Mouse (Mus musculus): ENCODE data around the gene Tchh. TPM values are rescaled to one million over a fixed set of nuclear protein-coding genes. Genes with fewer than 3 reads are reported as not detected.
A peak's percentile ranks its signal among the peaks of the same experiment; 100 is the strongest.
"Not testable (repeated sequence)": the region's sequence is repeated elsewhere in the genome, so short reads cannot be mapped to it uniquely, and the experiment has no call there.

The Tchh gene
- 0.53 and 0.67 TPM in 2 replicates for polyA plus RNA-seq (2015; fragmentation: Nextera tagmentation; extraction: Ambion mirVana)

DNA sequence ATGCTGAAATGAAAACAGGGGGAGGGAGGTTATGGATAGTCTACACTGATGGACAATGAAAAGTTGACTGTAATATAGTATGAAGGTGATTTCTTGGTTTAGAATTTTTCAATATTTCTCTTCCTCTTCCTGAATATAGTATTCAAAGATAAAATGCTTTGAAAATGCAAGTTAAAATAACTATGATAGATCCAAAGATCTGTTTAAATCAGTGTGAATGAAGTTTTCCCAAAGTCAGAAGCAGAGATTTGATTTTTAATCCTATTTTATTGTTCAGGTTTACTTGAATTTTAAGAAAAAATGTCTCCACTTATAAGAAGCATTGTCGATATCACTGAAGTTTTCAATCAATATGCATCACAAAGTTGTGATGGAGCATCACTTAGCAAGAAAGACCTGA lies at the start of gene Tchh:
TSS of gene Tchh (plus strand) at position 301 of the 400 bp plus-strand sequence.
- Histone ChIP-seq H3K36me3 (no peaks in the 10 kb centered on the region), H3K9ac (no peak within 1 kb of the TSS), H3K4me2 (peak within 1 kb of the TSS; percentile 93; the same call in 1 of the 2 replicates), H3K4me3 (peak within 1 kb of the TSS; percentile 76), H3K9me3 (replicated peaks) (no peaks in the 10 kb centered on the region), H3K27me3 (peaks cover 52% of the 10 kb centered on the region), H3K27ac (no peak within 1 kb of the TSS), H3K4me1 (replicated peaks) (peaks cover 25% of the 10 kb centered on the region)
- 81% methylated on average over 1 of the region's 1 CpGs for WGBS
- no peak for ATAC-seq (replicated peaks; ENCODE audit: insufficient number of reproducible peaks, insufficient read depth, low FRiP score, low read depth)

DNA sequence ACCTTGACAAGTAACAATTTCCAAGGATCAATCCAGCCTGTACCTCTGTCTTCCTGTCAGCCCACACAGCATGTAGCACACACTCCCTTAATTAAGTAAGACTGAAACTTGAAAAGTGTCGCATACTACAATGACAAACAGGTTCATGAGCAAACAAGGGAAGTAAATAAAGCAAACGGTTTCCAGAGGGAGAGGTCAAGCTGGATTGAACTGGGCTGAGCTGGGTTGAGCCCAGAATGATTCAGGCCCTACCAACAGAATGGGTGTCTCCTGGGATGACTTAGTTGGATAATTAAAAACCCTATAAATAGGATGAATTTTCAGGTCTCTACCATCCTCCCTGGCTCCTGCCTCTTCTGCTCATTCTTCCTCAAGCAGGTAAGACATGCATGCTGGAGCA lies 48.8 kb upstream of the Tchh start, which contains the start of gene Rptn:
TSS of gene Rptn (plus strand) at position 334 of the 400 bp plus-strand sequence.
- no peaks in the 10 kb centered on the region for H3K4me1 ChIP-seq (replicated peaks)
- 69% methylated on average over 2 of the region's 2 CpGs for WGBS
- no peaks in the 10 kb centered on the region for H3K27me3 ChIP-seq
- no peak within 1 kb of the TSS for H3K4me2 ChIP-seq
- H3K27ac ChIP-seq = no peak within 1 kb of the TSS
- no peaks in the 10 kb centered on the region for H3K36me3 ChIP-seq
- no peaks in the 10 kb centered on the region for H3K9me3 ChIP-seq (replicated peaks)
- H3K4me3 ChIP-seq = no peak within 1 kb of the TSS
- ATAC-seq (replicated peaks; ENCODE audit: insufficient number of reproducible peaks, insufficient read depth, low FRiP score, low read depth) = no peak
- H3K9ac ChIP-seq = no peak within 1 kb of the TSS

DNA sequence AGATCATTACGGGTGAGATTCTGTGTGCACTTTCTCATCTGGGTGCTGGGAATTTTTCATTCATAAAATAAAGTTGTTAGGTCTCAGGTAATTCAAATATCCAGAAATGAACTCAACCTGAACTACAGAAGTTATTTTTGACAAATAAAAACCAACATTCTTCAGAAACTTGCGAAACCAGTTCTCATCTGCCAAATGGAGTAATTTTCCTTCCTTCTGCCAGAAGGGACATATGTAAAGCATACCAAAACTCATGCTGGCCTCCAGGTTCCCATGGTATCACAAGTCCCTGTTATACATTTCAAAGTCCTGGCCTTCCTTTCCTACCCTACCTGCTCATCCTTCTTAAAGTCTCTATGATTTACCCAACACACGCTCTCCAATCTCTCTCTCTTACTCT lies 38.2 kb upstream of the Tchh start:
- no peaks in the 10 kb centered on the region for H3K36me3 ChIP-seq
- no peaks in the 10 kb centered on the region for H3K27me3 ChIP-seq
- H3K9me3 ChIP-seq (replicated peaks) = no peaks in the 10 kb centered on the region
- 91% methylated on average over 3 of the region's 3 CpGs for WGBS
- no peaks in the 10 kb centered on the region for H3K4me1 ChIP-seq (replicated peaks)
- H3K4me2 ChIP-seq = no peak overlapping the region
- no peak for ATAC-seq (replicated peaks; ENCODE audit: insufficient number of reproducible peaks, insufficient read depth, low FRiP score, low read depth)
- no peak overlapping the region for H3K4me3 ChIP-seq
- no peak overlapping the region for H3K27ac ChIP-seq
- H3K9ac ChIP-seq = no peak overlapping the region

DNA sequence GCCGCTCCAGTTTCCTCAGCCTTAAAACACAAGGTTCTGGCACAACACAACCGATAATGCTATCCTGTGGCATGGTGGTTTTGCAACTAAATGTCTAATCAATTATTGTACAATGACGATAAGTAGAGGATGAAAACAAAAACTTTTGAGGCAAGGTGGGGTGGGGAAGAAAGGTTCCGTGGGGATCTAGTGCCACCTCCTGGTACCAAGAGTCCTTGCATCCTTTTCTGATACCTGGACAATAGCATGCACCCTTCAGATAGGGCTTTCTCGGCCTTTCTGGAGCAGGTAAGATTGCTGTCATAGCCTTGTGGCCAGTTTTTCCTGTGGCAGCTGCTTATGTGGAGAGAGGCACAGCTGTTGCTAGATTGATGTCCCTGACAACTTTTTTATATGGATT lies 35.1 kb upstream of the Tchh start:
- Histone ChIP-seq H3K36me3 (no peaks in the 10 kb centered on the region), H3K4me1 (replicated peaks) (no peaks in the 10 kb centered on the region), H3K4me3 (no peak overlapping the region), H3K9me3 (replicated peaks) (no peaks in the 10 kb centered on the region), H3K4me2 (no peak overlapping the region), H3K27me3 (no peaks in the 10 kb centered on the region), H3K9ac (no peak overlapping the region), H3K27ac (no peak overlapping the region)
- 34% methylated on average over 5 of the region's 5 CpGs for WGBS
- ATAC-seq (replicated peaks; ENCODE audit: insufficient number of reproducible peaks, insufficient read depth, low FRiP score, low read depth) = no peak

DNA sequence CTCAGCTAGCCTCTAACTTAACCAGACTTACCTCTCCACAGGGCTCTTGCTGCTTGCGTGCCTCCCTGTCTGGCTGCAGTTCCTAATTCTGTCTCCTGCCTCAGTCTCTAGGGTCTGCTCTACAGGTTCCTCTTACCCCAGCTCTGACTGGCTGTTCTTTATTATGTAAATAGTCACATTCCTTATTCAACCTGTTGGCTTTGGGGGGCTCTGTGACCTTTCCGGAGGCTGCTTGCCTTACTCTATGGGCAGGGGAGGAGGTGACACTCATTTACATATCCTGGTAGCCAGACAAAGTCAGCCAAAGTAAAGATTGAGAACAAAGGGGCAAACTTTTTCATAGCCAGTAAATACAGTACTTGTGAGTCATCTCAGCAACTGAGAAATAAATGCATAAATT lies 30.2 kb upstream of the Tchh start:
- Histone ChIP-seq H3K4me2 (no peak overlapping the region), H3K9me3 (replicated peaks) (no peaks in the 10 kb centered on the region), H3K4me1 (replicated peaks) (no peaks in the 10 kb centered on the region), H3K27me3 (no peaks in the 10 kb centered on the region), H3K36me3 (no peaks in the 10 kb centered on the region), H3K9ac (no peak overlapping the region), H3K27ac (no peak overlapping the region), H3K4me3 (no peak overlapping the region)
- no peak for ATAC-seq (replicated peaks; ENCODE audit: insufficient number of reproducible peaks, insufficient read depth, low FRiP score, low read depth)
- 28% methylated on average over 2 of the region's 2 CpGs for WGBS

DNA sequence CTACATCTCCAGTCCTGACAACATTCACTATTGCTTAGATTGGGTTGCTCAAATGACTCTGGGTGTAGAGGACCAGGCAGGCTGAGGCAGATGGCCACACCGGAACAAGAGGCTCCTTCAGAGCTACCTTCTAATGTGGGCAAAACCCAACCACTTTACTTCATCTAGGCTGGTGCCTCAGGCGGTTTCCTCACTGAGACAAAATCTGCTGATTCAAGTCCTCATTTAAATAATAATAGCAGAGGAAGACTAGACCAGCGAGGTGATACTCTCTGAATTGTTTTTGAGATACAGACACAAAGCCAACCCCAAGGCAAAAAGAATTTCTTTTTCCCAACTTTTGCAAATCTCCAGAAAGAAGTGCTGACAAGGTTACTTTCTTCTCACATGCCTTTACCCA lies 10.5 kb upstream of the Tchh start:
- Histone ChIP-seq H3K27ac (no peak overlapping the region), H3K9me3 (replicated peaks) (no peaks in the 10 kb centered on the region), H3K4me1 (replicated peaks) (no peaks in the 10 kb centered on the region), H3K9ac (no peak overlapping the region), H3K36me3 (no peaks in the 10 kb centered on the region), H3K4me3 (no peak overlapping the region), H3K4me2 (no peak overlapping the region), H3K27me3 (no peaks in the 10 kb centered on the region)
- no peak for ATAC-seq (replicated peaks; ENCODE audit: insufficient number of reproducible peaks, insufficient read depth, low FRiP score, low read depth)
- 57% methylated on average over 3 of the region's 3 CpGs for WGBS

DNA sequence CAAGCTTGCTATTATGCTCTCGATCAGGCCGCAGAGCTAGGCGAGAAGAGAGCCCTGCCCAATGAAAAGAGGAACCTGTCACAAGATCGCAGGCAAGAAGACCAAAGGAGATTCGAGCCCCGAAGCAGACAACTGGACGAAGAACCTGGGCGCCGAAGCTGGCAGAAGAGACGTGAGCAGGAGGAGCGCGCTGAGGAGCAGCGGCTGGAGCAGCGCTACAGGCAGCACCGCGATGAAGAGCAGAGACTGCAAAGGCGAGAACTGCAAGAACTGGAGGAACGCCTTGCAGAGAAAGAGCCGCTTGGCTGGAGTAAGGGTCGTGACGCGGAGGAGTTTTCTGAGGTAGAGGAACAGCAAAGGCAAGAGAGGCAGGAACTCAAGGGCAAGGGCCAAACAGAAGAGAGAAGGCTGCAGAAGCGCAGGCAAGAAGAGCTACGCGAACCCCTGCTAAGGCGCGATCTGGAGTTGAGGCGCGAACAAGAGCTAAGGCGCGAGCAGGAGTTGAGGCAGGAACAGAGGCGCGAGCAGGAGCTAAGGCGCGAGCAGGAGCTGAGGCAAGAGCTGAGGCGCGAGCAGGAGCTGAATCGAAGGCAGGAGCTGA lies 1.5 kb downstream of the Tchh start:
- Histone ChIP-seq H3K4me3 (peak overlapping the region; percentile 76), H3K36me3 (no peaks in the 10 kb centered on the region), H3K27ac (no peak overlapping the region), H3K4me2 (peak overlapping the region; percentile 93), H3K27me3 (peaks cover 58% of the 10 kb centered on the region), H3K9ac (peak overlapping the region; percentile 36; the same call in 1 of the 2 replicates), H3K4me1 (replicated peaks) (peaks cover 32% of the 10 kb centered on the region), H3K9me3 (replicated peaks) (no peaks in the 10 kb centered on the region)
- no peak for ATAC-seq (replicated peaks; ENCODE audit: insufficient number of reproducible peaks, insufficient read depth, low FRiP score, low read depth)
- under 1% methylated on average over 38 of the region's 38 CpGs for whole genome bisulfite sequencing

DNA sequence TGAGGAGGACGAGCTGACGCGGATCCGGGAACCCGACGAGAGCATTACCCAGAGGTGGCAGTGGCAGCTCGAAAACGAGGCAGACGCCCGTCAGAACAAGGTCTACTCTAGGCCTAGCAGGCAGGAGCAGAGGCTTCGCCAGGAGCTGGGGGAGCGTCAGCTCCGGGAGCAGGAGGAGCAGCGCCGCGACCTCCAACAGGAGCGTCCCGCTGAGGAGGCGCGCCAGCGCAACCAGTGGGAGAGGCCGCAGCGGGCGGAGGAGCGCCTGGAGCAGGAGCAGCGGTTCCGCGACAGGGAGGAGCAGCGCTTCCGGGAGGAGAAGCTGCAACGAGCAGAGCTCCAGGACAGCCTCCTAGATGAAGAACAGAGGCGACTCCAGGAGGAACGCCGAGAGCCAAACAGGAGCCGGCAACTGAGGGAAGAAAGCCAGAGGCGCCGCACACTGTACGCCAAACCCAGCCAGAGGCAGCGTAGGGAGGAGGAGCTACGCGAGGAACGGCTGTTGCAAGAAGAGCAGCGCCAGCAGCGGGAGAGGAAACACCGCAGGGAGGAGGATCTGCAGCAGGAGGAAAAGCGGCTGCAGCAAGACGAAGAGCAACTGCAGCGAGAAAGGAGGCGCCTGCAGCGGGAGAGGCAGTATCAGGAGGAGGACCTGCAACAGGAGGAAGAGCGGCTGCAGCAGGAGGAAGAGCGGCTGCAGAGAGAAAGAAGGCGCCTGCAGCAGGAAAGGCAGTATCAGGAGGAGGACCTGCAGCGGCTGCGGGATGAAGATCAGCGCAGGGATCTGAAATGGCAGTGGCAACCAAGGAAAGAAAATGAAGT lies 2.4 kb downstream of the Tchh start:
- no peaks in the 10 kb centered on the region for H3K9me3 ChIP-seq (replicated peaks)
- H3K4me3 ChIP-seq = peak overlapping the region; percentile 76
- peaks cover 59% of the 10 kb centered on the region for H3K27me3 ChIP-seq
- ATAC-seq (replicated peaks; ENCODE audit: insufficient number of reproducible peaks, insufficient read depth, low FRiP score, low read depth) = peak; percentile 72
- H3K4me1 ChIP-seq (replicated peaks) = peaks cover 32% of the 10 kb centered on the region
- H3K27ac ChIP-seq = peak overlapping the region; percentile 45; the same call in 1 of the 2 replicates
- H3K36me3 ChIP-seq = no peaks in the 10 kb centered on the region
- H3K9ac ChIP-seq = peak overlapping the region; percentile 36
- H3K4me2 ChIP-seq = peak overlapping the region; percentile 93
- WGBS = under 1% methylated on average over 56 of the region's 56 CpGs

DNA sequence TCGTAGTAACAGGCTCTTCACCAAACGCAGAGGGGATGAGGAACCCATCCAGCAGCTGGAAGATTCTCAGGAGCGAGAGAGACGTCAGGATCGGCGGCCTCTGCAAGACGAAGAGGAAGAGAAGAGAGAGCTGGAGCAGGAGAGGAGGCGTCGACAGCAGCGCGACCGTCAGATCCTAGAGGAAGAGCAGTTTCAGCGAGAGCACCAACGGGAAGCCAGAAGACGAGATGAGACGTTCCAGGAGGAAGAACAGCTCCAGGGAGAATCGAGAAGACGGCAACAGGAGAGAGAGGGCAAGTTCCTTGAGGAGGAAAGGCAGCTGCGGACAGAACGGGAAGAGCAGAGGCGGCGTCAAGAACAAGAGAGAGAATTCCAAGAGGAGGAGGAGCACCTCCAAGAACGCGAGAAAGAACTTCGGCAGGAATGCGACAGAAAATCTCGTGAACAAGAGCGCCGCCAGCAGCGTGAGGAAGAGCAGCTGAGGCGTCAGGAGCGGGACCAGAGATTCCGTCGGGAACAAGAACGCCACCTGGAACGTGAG lies 3.1 kb downstream of the Tchh start:
- Histone ChIP-seq H3K4me1 (replicated peaks) (peaks cover 32% of the 10 kb centered on the region), H3K36me3 (no peaks in the 10 kb centered on the region), H3K4me2 (peak overlapping the region; percentile 93), H3K27me3 (peaks cover 65% of the 10 kb centered on the region), H3K9ac (peak overlapping the region; percentile 36), H3K27ac (0 out of 2 replicates have a peak overlapping the region, but pooled peaks have one; percentile 45), H3K9me3 (replicated peaks) (no peaks in the 10 kb centered on the region), H3K4me3 (peak overlapping the region; percentile 76)
- 1% methylated on average over 36 of the region's 36 CpGs for whole genome bisulfite sequencing
- no peak for ATAC-seq (replicated peaks; ENCODE audit: insufficient number of reproducible peaks, insufficient read depth, low FRiP score, low read depth)

DNA sequence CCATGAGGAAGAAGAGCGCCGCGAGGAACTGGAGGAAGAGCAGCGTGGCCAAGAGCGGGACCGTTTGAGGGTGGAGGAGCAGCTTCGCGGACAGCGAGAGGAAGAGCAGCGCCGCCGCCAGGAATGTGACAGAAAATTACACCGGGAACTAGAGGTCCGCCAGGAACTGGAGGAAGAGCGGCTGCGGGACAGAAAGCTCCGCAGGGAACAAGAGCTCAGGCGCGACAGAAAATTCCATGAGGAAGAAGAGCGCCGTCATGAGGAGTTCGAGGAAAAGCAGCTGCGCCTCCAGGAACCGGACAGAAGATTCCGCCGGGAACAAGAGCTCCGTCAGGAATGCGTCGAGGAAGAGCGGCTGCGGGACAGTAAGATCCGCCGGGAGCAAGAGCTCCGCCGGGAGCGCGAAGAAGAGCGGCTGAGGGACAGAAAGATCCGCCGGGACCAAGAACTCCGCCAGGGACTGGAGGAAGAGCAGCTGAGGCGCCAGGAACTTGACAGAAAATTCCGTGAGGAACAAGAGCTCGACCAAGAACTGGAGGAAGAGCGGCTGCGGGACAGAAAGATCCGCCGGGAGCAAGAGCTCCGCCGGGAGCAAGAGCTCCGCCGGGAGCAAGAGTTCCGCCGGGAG lies 4.1 kb downstream of the Tchh start:
- Histone ChIP-seq H3K9ac (peak overlapping the region; percentile 52), H3K4me1 (replicated peaks) (peaks cover 32% of the 10 kb centered on the region), H3K4me2 (peak overlapping the region; percentile 93), H3K9me3 (replicated peaks) (no peaks in the 10 kb centered on the region), H3K4me3 (peak overlapping the region; percentile 76), H3K36me3 (no peaks in the 10 kb centered on the region), H3K27ac (no peak overlapping the region), H3K27me3 (peaks cover 60% of the 10 kb centered on the region)
- under 1% methylated on average over 54 of the region's 54 CpGs for WGBS
- ATAC-seq (replicated peaks; ENCODE audit: insufficient number of reproducible peaks, insufficient read depth, low FRiP score, low read depth) = no peak

DNA sequence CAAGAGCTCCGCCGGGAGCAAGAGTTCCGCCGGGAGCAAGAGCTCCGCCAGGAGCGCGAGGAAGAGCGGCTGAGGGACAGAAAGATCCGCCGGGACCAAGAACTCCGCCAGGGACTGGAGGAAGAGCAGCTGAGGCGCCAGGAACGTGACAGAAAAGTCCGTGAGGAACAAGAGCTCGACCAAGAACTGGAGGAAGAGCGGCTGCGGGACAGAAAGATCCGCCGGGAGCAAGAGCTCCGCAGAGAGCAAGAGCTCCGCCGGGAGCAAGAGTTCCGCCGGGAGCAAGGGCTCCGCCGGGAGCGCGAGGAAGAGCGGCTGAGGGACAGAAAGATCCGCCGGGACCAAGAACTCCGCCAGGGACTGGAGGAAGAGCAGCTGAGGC lies 4.6 kb downstream of the Tchh start:
- H3K36me3 ChIP-seq; ATAC-seq (replicated peaks; ENCODE audit: insufficient number of reproducible peaks, insufficient read depth, low FRiP score, low read depth); H3K9me3 ChIP-seq (replicated peaks): not testable (repeated sequence)
- H3K4me3 ChIP-seq = peak overlapping the region; percentile 76
- WGBS = under 1% methylated on average over 32 of the region's 32 CpGs
- H3K4me1 ChIP-seq (replicated peaks) = peaks cover 32% of the 10 kb centered on the region
- 0 out of 2 replicates have a peak overlapping the region, but pooled peaks have one; percentile 11 for H3K27ac ChIP-seq
- peak overlapping the region; percentile 52 for H3K9ac ChIP-seq
- peak overlapping the region; percentile 93 for H3K4me2 ChIP-seq
- peaks cover 62% of the 10 kb centered on the region for H3K27me3 ChIP-seq
